24 mouse cellular contexts compared by ENCODE assay signal in the genomic region with DNA sequence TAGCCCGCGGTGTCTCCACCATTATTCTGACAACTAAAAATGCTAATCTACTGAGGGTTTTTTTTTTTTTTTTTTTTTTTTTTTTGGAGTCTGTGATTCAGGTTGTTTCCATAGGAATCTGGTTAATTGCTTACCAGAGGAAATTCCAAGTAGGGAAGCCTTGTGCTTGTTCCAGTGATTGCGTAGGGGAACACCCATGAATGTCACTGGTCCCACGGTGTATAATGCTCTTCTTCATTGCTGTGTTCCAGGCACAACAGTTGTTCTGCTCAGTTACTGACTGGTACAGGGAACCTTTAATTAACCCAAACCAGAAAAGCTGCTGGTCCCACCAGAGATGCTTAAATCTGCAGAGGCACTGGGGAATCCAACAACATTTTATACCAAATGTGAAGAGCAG.
DNase-seq lines count a peak whose midpoint lies in the region; ATAC-seq and TF ChIP-seq lines count a peak whose summit lies in the region.
"Had no signal": no experiment of that assay in that cellular context is flagged by ENCODE, and none has a peak within 500 bp of the region (broad histone marks: within the 10 kb centered on the region; RNA-seq: fewer than 3 reads in every experiment).

No protein-coding gene starts in this region.

- peaks cover 19% of the 10 kb centered on the region for H3K36me3 ChIP-seq in kidney, embryonic 15.5 days
- peaks cover 52% of the 10 kb centered on the region for H3K36me3 ChIP-seq in liver, postnatal 0 days (replicated peaks; ENCODE audit: insufficient read depth, low read length)
- H3K36me3 ChIP-seq in liver, embryonic 12.5 days: peaks cover 30% of the 10 kb centered on the region
- peaks cover 16% of the 10 kb centered on the region for H3K36me3 ChIP-seq in midbrain, postnatal 0 days (ENCODE audit: insufficient read depth, low read length)
- H3K36me3 ChIP-seq: G1E; midbrain, embryonic 12.5 days had no signal

- H3K27ac ChIP-seq in kidney, embryonic 15.5 days: 0 out of 2 replicates have a peak overlapping the region, but pooled peaks have one; percentile 3
- no peak overlapping the region for H3K27ac ChIP-seq in liver, postnatal 0 days (ENCODE audit: low read depth)
- H3K27ac ChIP-seq in liver, embryonic 12.5 days: no peak overlapping the region
- H3K27ac ChIP-seq in midbrain, postnatal 0 days (ENCODE audit: low read depth, low read length): no peak overlapping the region
- H3K27ac ChIP-seq: embryonic facial prominence, embryonic 15.5 days; heart, embryonic 13.5 days; liver, embryonic 13.5 days; lung, embryonic 15.5 days; midbrain, embryonic 12.5 days had no signal

- no peak for TF ChIP-seq EP300 in liver, postnatal 0 days (IDR thresholded peaks at IDR 0.05; ENCODE audit: low read depth)

- TF ChIP-seq CTCF in liver, postnatal 0 days (IDR thresholded peaks at IDR 0.05; ENCODE audit: low read depth): no peak
- TF ChIP-seq CTCF in midbrain, postnatal 0 days (IDR thresholded peaks at IDR 0.05): no peak

- no peak overlapping the region for H3K4me2 ChIP-seq in kidney, embryonic 15.5 days
- no peak overlapping the region for H3K4me2 ChIP-seq in liver, postnatal 0 days (ENCODE audit: low read depth, low read length)
- H3K4me2 ChIP-seq in liver, embryonic 12.5 days: no peak overlapping the region
- peak overlapping the region; percentile 56 for H3K4me2 ChIP-seq in midbrain, postnatal 0 days (ENCODE audit: low read depth, low read length, poor library complexity, severe bottlenecking)
- H3K4me2 ChIP-seq: embryonic facial prominence, embryonic 15.5 days; heart, embryonic 13.5 days; liver, embryonic 13.5 days; lung, embryonic 15.5 days; midbrain, embryonic 12.5 days had no signal

- no peak overlapping the region for H3K4me3 ChIP-seq in kidney, embryonic 15.5 days (replicated peaks)
- H3K4me3 ChIP-seq in liver, postnatal 0 days (ENCODE audit: low read depth, low read length): no peak overlapping the region
- H3K4me3 ChIP-seq in liver, embryonic 12.5 days: no peak overlapping the region
- H3K4me3 ChIP-seq in midbrain, postnatal 0 days (ENCODE audit: low read depth, low read length): 0 out of 2 replicates have a peak overlapping the region, but pooled peaks have one; percentile 8
- H3K4me3 ChIP-seq: embryonic facial prominence, embryonic 15.5 days; heart, embryonic 13.5 days; liver, embryonic 13.5 days; lung, embryonic 15.5 days; midbrain, embryonic 12.5 days had no signal

- no peak overlapping the region for H3K9ac ChIP-seq in kidney, embryonic 15.5 days
- H3K9ac ChIP-seq in liver, postnatal 0 days (replicated peaks): no peak overlapping the region
- H3K9ac ChIP-seq in liver, embryonic 12.5 days: no peak overlapping the region
- no peak overlapping the region for H3K9ac ChIP-seq in midbrain, postnatal 0 days (replicated peaks; ENCODE audit: low read length, poor library complexity, severe bottlenecking)
- H3K9ac ChIP-seq: embryonic facial prominence, embryonic 15.5 days; heart, embryonic 13.5 days; liver, embryonic 13.5 days; lung, embryonic 15.5 days; midbrain, embryonic 12.5 days had no signal

- no peak for ATAC-seq in kidney, embryonic 15.5 days (replicated peaks; ENCODE audit: low FRiP score)
- ATAC-seq in liver, postnatal 0 days: no peak
- no peak for ATAC-seq in liver, embryonic 12.5 days
- ATAC-seq in midbrain, postnatal 0 days (ENCODE audit: low FRiP score): no peak
- ATAC-seq: activated CD4-positive, CD25-positive, alpha-beta regulatory T cell, adult 4 months; forebrain, embryonic 16.5 days; hindbrain, embryonic 16.5 days had no signal

- H3K4me1 ChIP-seq in kidney, embryonic 15.5 days: peaks cover 16% of the 10 kb centered on the region
- 0 out of 2 replicates have a peak, but pooled peaks cover 4% of the 10 kb centered on the region for H3K4me1 ChIP-seq in liver, postnatal 0 days (ENCODE audit: insufficient read depth)
- H3K4me1 ChIP-seq in liver, embryonic 12.5 days: 0 out of 2 replicates have a peak, but pooled peaks cover 9% of the 10 kb centered on the region
- peaks cover 9% of the 10 kb centered on the region; the same call in 1 of the 2 replicates for H3K4me1 ChIP-seq in midbrain, postnatal 0 days (ENCODE audit: insufficient read depth, low read length)

- H3K27me3 ChIP-seq in kidney, embryonic 15.5 days: no peaks in the 10 kb centered on the region
- H3K27me3 ChIP-seq in liver, postnatal 0 days (ENCODE audit: insufficient read depth, low read length): no peaks in the 10 kb centered on the region
- H3K27me3 ChIP-seq in liver, embryonic 12.5 days (replicated peaks): no peaks in the 10 kb centered on the region
- H3K27me3 ChIP-seq in midbrain, postnatal 0 days (ENCODE audit: insufficient read depth, low read length): no peaks in the 10 kb centered on the region
- H3K27me3 ChIP-seq: embryonic facial prominence, embryonic 15.5 days; heart, embryonic 13.5 days; liver, embryonic 13.5 days; lung, embryonic 15.5 days; midbrain, embryonic 12.5 days had no signal

- DNase-seq in cerebellum, adult 9-10 months: peak; percentile 10
- DNase-seq in cerebellum, adult 18-20 months: no peak
- DNase-seq in kidney, adult 9 months: no peak
- peak; percentile 2 for DNase-seq in liver, postnatal 0 days
- no peak for DNase-seq in midbrain, postnatal 0 days (ENCODE audit: low spot score)
- no peak for DNase-seq in thymus, postnatal 14 days
- DNase-seq: adrenal gland, postnatal 10 days; cerebellum, adult 11 months; cerebellum, postnatal 25 days; heart, postnatal 36 days; liver, embryonic 13.5 days; lung, postnatal 4 days; right cerebral cortex, adult 18-20 months; thymus, postnatal 4 days had no signal

- 70% methylated on average over 4 of the region's 4 CpGs for WGBS in kidney, embryonic 15.5 days
- WGBS in liver, postnatal 0 days (ENCODE audit: insufficient replicate concordance): 87% methylated on average over 4 of the region's 4 CpGs
- 89% methylated on average over 4 of the region's 4 CpGs for WGBS in liver, embryonic 12.5 days (ENCODE audit: insufficient replicate concordance)
- WGBS in midbrain, postnatal 0 days: 51% methylated on average over 4 of the region's 4 CpGs

- no peaks in the 10 kb centered on the region for H3K9me3 ChIP-seq in kidney, embryonic 15.5 days (replicated peaks)
- H3K9me3 ChIP-seq in liver, postnatal 0 days (ENCODE audit: low read length): no peaks in the 10 kb centered on the region
- no peaks in the 10 kb centered on the region for H3K9me3 ChIP-seq in liver, embryonic 12.5 days (replicated peaks)
- no peaks in the 10 kb centered on the region for H3K9me3 ChIP-seq in midbrain, postnatal 0 days (ENCODE audit: low read length)
- H3K9me3 ChIP-seq: embryonic facial prominence, embryonic 15.5 days; heart, embryonic 13.5 days; liver, embryonic 13.5 days; lung, embryonic 15.5 days; midbrain, embryonic 12.5 days had no signal

Comparison
In these comparisons a context has a peak if more than half of its experiments do, and no peak if none do; other contexts are left out.
1. DNase-seq: peak in cerebellum, adult 9-10 months (single experiment) and liver, postnatal 0 days (single experiment); none in cerebellum, adult 18-20 months (0 of 2), kidney, adult 9 months (single experiment), midbrain, postnatal 0 days (single experiment) and thymus, postnatal 14 days (single experiment).